Mouse (Mus musculus) CH12.LX (cell line): ENCODE measurements around the gene Isyna1. TPM values are rescaled to one million over a fixed set of nuclear protein-coding genes. Genes with fewer than 3 reads are reported as not detected.

Experiments
- DNase-seq: peaks from one replicate; pipeline ENCODE4 v3.0.0-alpha.2; 2013; ENCODE audit errors: extremely low read depth
- H3K27ac ChIP-seq: 2 replicates; pipeline ENCODE4 v1.5.1; 2012; ENCODE audit warnings: low read depth, mild to moderate bottlenecking, control low read depth, moderate library complexity; ENCODE audit not compliant: insufficient read depth
- H3K27me3 ChIP-seq: replicated peaks from 2 replicates; pipeline ENCODE3; 2012; ENCODE audit warnings: inconsistent platforms
- H3K36me3 ChIP-seq, 2 experiments: replicated peaks in 1 of 2; 2 replicates each; pipeline versions ENCODE3 to v1.6.1; 2012; ENCODE audit warnings: inconsistent platforms in 1 of 2, low read length in 1 of 2, mild to moderate bottlenecking in 1 of 2, mixed read lengths in 1 of 2, moderate library complexity in 1 of 2; ENCODE audit not compliant: control insufficient read depth in 1 of 2, insufficient read depth in 1 of 2
- H3K4me1 ChIP-seq, 2 experiments: 2 replicates each; pipeline ENCODE4 v1.6.1; 2012; ENCODE audit warnings: inconsistent platforms in 1 of 2, moderate library complexity in 1 of 2; ENCODE audit not compliant: insufficient read depth in 2 of 2, control insufficient read depth in 1 of 2
- H3K4me2 ChIP-seq: 2 replicates; pipeline ENCODE4 v1.6.1; 2012; ENCODE audit warnings: low read depth, mild to moderate bottlenecking, control low read depth; ENCODE audit not compliant: poor library complexity, insufficient read depth, severe bottlenecking
- H3K4me3 ChIP-seq, 3 experiments: fragments of 150-350 bp in 1 of 3; sonication (generic) in 1 of 3; replicated peaks in 1 of 3; 2 replicates each; pipeline versions ENCODE3 to v1.5.1; 2011 to 2012; ENCODE audit warnings: low read depth in 2 of 3, low read length in 2 of 3, mild to moderate bottlenecking in 2 of 3, moderate library complexity in 2 of 3, control low read depth in 1 of 3, improper control_type of control experiment in 1 of 3, inconsistent platforms in 1 of 3, mixed read lengths in 1 of 3; ENCODE audit not compliant: poor library complexity in 1 of 3
- H3K79me2 ChIP-seq: replicated peaks from 2 replicates; pipeline ENCODE4 v1.6.1; 2012; ENCODE audit warnings: mild to moderate bottlenecking, moderate library complexity; ENCODE audit not compliant: control insufficient read depth, poor library complexity, insufficient read depth, severe bottlenecking; ENCODE audit errors: extremely low read depth
- H3K9ac ChIP-seq: 2 replicates; pipeline ENCODE4 v1.6.1; 2012; ENCODE audit warnings: low read depth, mild to moderate bottlenecking, control low read depth, moderate library complexity; ENCODE audit not compliant: insufficient read depth
- H3K9me3 ChIP-seq: replicated peaks from 2 replicates; pipeline ENCODE3; 2012; ENCODE audit warnings: low read length, inconsistent platforms, mixed read lengths
- BHLHE40 ChIP-seq: IDR thresholded peaks from 2 replicates; pipeline ENCODE4 v1.6.1; 2011; ENCODE audit warnings: mild to moderate bottlenecking, low read depth, low read length, improper control_type of control experiment
- ETS1 ChIP-seq: conservative IDR thresholded peaks from 2 replicates; pipeline ENCODE4 v1.6.1; 2012; ENCODE audit warnings: low read depth, mild to moderate bottlenecking, inconsistent platforms, low read length, improper control_type of control experiment, moderate library complexity
- MYC ChIP-seq: IDR thresholded peaks from 2 replicates; pipeline ENCODE4 v1.6.1; 2011; ENCODE audit warnings: low read depth, mild to moderate bottlenecking, improper control_type of control experiment, low read length
- NRF1 ChIP-seq: IDR thresholded peaks from 2 replicates; pipeline ENCODE4 v1.6.1; 2014; ENCODE audit warnings: low read depth, mild to moderate bottlenecking, inconsistent platforms, low read length, improper control_type of control experiment, moderate library complexity
- POLR2A ChIP-seq: IDR thresholded peaks from 2 replicates; pipeline ENCODE4 v1.6.1; 2011; ENCODE audit warnings: low read depth, mild to moderate bottlenecking, improper control_type of control experiment, low read length
- RCOR1 ChIP-seq: conservative IDR thresholded peaks from 2 replicates; pipeline ENCODE4 v1.6.1; 2012; ENCODE audit warnings: low read depth, mild to moderate bottlenecking, inconsistent platforms, low read length, improper control_type of control experiment
- TBP ChIP-seq: conservative IDR thresholded peaks from 2 replicates; pipeline ENCODE4 v1.6.1; 2011; ENCODE audit warnings: low read depth, low read length, improper control_type of control experiment
- TCF12 ChIP-seq: IDR thresholded peaks from 2 replicates; pipeline ENCODE4 v1.6.1; 2014; ENCODE audit warnings: low read depth, mild to moderate bottlenecking, inconsistent platforms, low read length, improper control_type of control experiment
- USF1 ChIP-seq: IDR thresholded peaks from 2 replicates; pipeline ENCODE4 v1.6.1; 2014; ENCODE audit warnings: low read depth, mild to moderate bottlenecking, inconsistent platforms, low read length, improper control_type of control experiment
- USF2 ChIP-seq: conservative IDR thresholded peaks from 2 replicates; pipeline ENCODE4 v1.6.1; 2011; ENCODE audit warnings: low read depth, low read length, improper control_type of control experiment
- ZNF384 ChIP-seq: IDR thresholded peaks from 2 replicates; pipeline ENCODE4 v1.6.1; 2012; ENCODE audit warnings: low read depth, low read length, improper control_type of control experiment, inconsistent platforms
- dilution Hi-C: fragments of 300-500 bp; cut with MboI; formaldehyde crosslinking; loops from 2 replicates; pipeline ENCODE4 v1.14.3; 2020; ENCODE audit warnings: low sequenced_read_pairs; ENCODE audit not compliant: extremely low pct_unique_long_range_greater_than_20kb, extremely low pct_ligation_motif_present
- in situ Hi-C: fragments of 300-500 bp; cut with MboI; formaldehyde crosslinking; loops from 3 replicates; pipeline ENCODE4 v1.14.3; 2019; ENCODE audit warnings: low sequenced_read_pairs, low pct_ligation_motif_present, low pct_unique_long_range_greater_than_20kb, mixed read lengths
- polyA plus RNA-seq: library from polyadenylated mRNA; unstranded; fragments of >175 nt; gene quantifications from 2 replicates; pipeline ENCODE4 v1.2.1, GENCODE M21; 2012; ENCODE audit warnings: low read depth; ENCODE audit not compliant: insufficient read length
- total RNA-seq, 2 experiments: library from RNA; depleted of rRNA; stranded (reverse); fragments of 300-350 nt in 1 of 2; fragments of >200 nt in 1 of 2; gene quantifications; 2 replicates each; pipeline ENCODE4 v1.2.3; 2012 to 2014

Gene Isyna1
- total and polyA plus RNA-seq, 3 experiments: 99.9 to 163 (median 141) TPM

GRCm38 (mm10) chr8:70613763-70614162 is 19.6 kb downstream of the Isyna1 start:
- no peaks in the 10 kb centered on the region for H3K9me3 ChIP-seq
- no peaks in the 10 kb centered on the region for H3K79me2 ChIP-seq
- TF ChIP-seq ZNF384 (no peak), TCF12 (no peak), BHLHE40 (no peak), POLR2A (no peak)
- DNase-seq: no peak
- no peaks in the 10 kb centered on the region for H3K27me3 ChIP-seq
- dilution Hi-C loops: no loop called here
- no peak overlapping the region for H3K27ac ChIP-seq
- no peaks in the 10 kb centered on the region for H3K36me3 ChIP-seq
- no peak overlapping the region for H3K9ac ChIP-seq
- no peak overlapping the region for H3K4me2 ChIP-seq
- in situ Hi-C loops: loop anchor here (5.0 kb wide), 1 partner anchor 34 kb away; no protein-coding TSS in a partner anchor
- H3K4me3 ChIP-seq: no peak overlapping the region
- peaks cover 29 to 73% of the 10 kb centered on the region in 2 experiments for H3K4me1 ChIP-seq

- Histone ChIP-seq H3K36me3 (peaks cover 0 to under 1% of the 10 kb centered on the region in 2 experiments), H3K27me3 (no peaks in the 10 kb centered on the region), H3K4me1 (peaks cover 27 to 72% of the 10 kb centered on the region in 2 experiments), H3K4me3 (no peak overlapping the region), H3K79me2 (no peaks in the 10 kb centered on the region), H3K9me3 (no peaks in the 10 kb centered on the region)
- DNase-seq: no peak
- in situ Hi-C loops: loop anchor here (5.0 kb wide), 1 partner anchor 33 kb away; no protein-coding TSS in a partner anchor
- no peak for TF ChIP-seq USF2
- no peak for TF ChIP-seq ETS1
- TF ChIP-seq, all 38 proteins: peak for 0
- Histone ChIP-seq H3K4me2 (no peak overlapping the region), H3K9ac (no peak overlapping the region), H3K27ac (no peak overlapping the region)
- dilution Hi-C loops: no loop called here
Observed at GRCm38 (mm10) chr8:70614469-70614868, 20.3 kb downstream of the Isyna1 start.

- Histone ChIP-seq H3K9me3 (no peaks in the 10 kb centered on the region), H3K27me3 (no peaks in the 10 kb centered on the region), H3K79me2 (no peaks in the 10 kb centered on the region), H3K4me2 (no peak overlapping the region), H3K4me3 (no peak overlapping the region), H3K36me3 (peaks cover 0 to 2% of the 10 kb centered on the region in 2 experiments), H3K27ac (no peak overlapping the region), H3K9ac (no peak overlapping the region), H3K4me1 (peaks cover 29 to 74% of the 10 kb centered on the region in 2 experiments)
- DNase-seq: no peak
- TF ChIP-seq MYC (no peak), TBP (no peak), USF1 (no peak), RCOR1 (no peak), NRF1 (no peak)
- dilution Hi-C loops: no loop called here
- in situ Hi-C loops: no loop called here
Observed at GRCm38 (mm10) chr8:70615281-70615680, 21.1 kb downstream of the Isyna1 start.
